Comparison of ENCODE assay signal across 23 mouse cellular contexts in genomic region chr17:26915248-26915647, GRCm38 (mm10). TPM values are rescaled to one million over a fixed set of nuclear protein-coding genes. Genes with fewer than 3 reads are reported as not detected.
DNase-seq lines count a peak whose midpoint lies in the region; ATAC-seq and TF ChIP-seq lines count a peak whose summit lies in the region.
"Had no signal": no experiment of that assay in that cellular context is flagged by ENCODE, and none has a peak within 500 bp of the region (broad histone marks: within the 10 kb centered on the region; RNA-seq: fewer than 3 reads in every experiment).

No protein-coding gene starts in this region.

- H3K36me3 ChIP-seq in midbrain, embryonic 11.5 days (ENCODE audit: control insufficient read depth, insufficient read depth, low read length): no peaks in the 10 kb centered on the region
- no peaks in the 10 kb centered on the region for H3K36me3 ChIP-seq in midbrain, postnatal 0 days (ENCODE audit: insufficient read depth, low read length)
- peaks cover 18% of the 10 kb centered on the region for H3K36me3 ChIP-seq in E14TG2a.4 (ENCODE audit: insufficient read depth, low read length)
- H3K36me3 ChIP-seq: embryonic facial prominence, embryonic 12.5 days; embryonic facial prominence, embryonic 15.5 days; heart, embryonic 10.5 days; hindbrain, embryonic 10.5 days; hindbrain, embryonic 15.5 days had no signal

- no peak overlapping the region for H3K4me2 ChIP-seq in midbrain, embryonic 11.5 days
- H3K4me2 ChIP-seq in midbrain, postnatal 0 days (ENCODE audit: low read depth, low read length, poor library complexity, severe bottlenecking): no peak overlapping the region
- H3K4me2 ChIP-seq: embryonic facial prominence, embryonic 12.5 days; embryonic facial prominence, embryonic 15.5 days; heart, embryonic 13.5 days; hindbrain, embryonic 15.5 days had no signal

- no peak overlapping the region for H3K27ac ChIP-seq in midbrain, embryonic 11.5 days (ENCODE audit: low read depth, low read length)
- H3K27ac ChIP-seq in midbrain, postnatal 0 days (ENCODE audit: low read depth, low read length): no peak overlapping the region
- H3K27ac ChIP-seq: embryonic facial prominence, embryonic 12.5 days; embryonic facial prominence, embryonic 15.5 days; heart, adult 2 months; heart, embryonic 10.5 days; heart, embryonic 13.5 days; hindbrain, embryonic 10.5 days; hindbrain, embryonic 15.5 days had no signal

- H3K27me3 ChIP-seq in midbrain, embryonic 11.5 days (ENCODE audit: control insufficient read depth, insufficient read depth, low read length): no peaks in the 10 kb centered on the region
- H3K27me3 ChIP-seq in midbrain, postnatal 0 days (ENCODE audit: insufficient read depth, low read length): no peaks in the 10 kb centered on the region
- no peaks in the 10 kb centered on the region for H3K27me3 ChIP-seq in E14TG2a.4 (ENCODE audit: insufficient read depth, low read length)
- H3K27me3 ChIP-seq: embryonic facial prominence, embryonic 12.5 days; embryonic facial prominence, embryonic 15.5 days; heart, embryonic 13.5 days; hindbrain, embryonic 15.5 days had no signal

- H3K4me1 ChIP-seq in midbrain, embryonic 11.5 days (ENCODE audit: control insufficient read depth, insufficient read depth, low read length): peaks cover 6% of the 10 kb centered on the region; the same call in 1 of the 2 replicates
- no peaks in the 10 kb centered on the region for H3K4me1 ChIP-seq in midbrain, postnatal 0 days (ENCODE audit: insufficient read depth, low read length)
- H3K4me1 ChIP-seq in E14TG2a.4 (replicated peaks; ENCODE audit: low read depth, low read length): peaks cover 41% of the 10 kb centered on the region

- ATAC-seq in midbrain, embryonic 11.5 days (ENCODE audit: low FRiP score): no peak
- ATAC-seq in midbrain, postnatal 0 days (ENCODE audit: low FRiP score): no peak
- ATAC-seq: forebrain, embryonic 14.5 days had no signal

- H3K4me3 ChIP-seq in midbrain, embryonic 11.5 days (ENCODE audit: low read depth, low read length): no peak overlapping the region
- no peak overlapping the region for H3K4me3 ChIP-seq in midbrain, postnatal 0 days (ENCODE audit: low read depth, low read length)
- peak overlapping the region; percentile 29; the same call in 1 of the 2 replicates for H3K4me3 ChIP-seq in E14TG2a.4 (replicated peaks; ENCODE audit: low read length)
- H3K4me3 ChIP-seq: embryonic facial prominence, embryonic 12.5 days; embryonic facial prominence, embryonic 15.5 days; heart, adult 2 months; heart, embryonic 10.5 days; heart, embryonic 13.5 days; hindbrain, embryonic 10.5 days; hindbrain, embryonic 15.5 days had no signal

- H3K9ac ChIP-seq in midbrain, embryonic 11.5 days (ENCODE audit: low read length): no peak overlapping the region
- H3K9ac ChIP-seq in midbrain, postnatal 0 days (replicated peaks; ENCODE audit: low read length, poor library complexity, severe bottlenecking): no peak overlapping the region
- H3K9ac ChIP-seq: embryonic facial prominence, embryonic 12.5 days; embryonic facial prominence, embryonic 15.5 days; heart, embryonic 13.5 days; hindbrain, embryonic 15.5 days had no signal

- H3K9me3 ChIP-seq in midbrain, embryonic 11.5 days (ENCODE audit: control insufficient read depth, low read length): no peaks in the 10 kb centered on the region
- no peaks in the 10 kb centered on the region for H3K9me3 ChIP-seq in midbrain, postnatal 0 days (ENCODE audit: low read length)
- no peaks in the 10 kb centered on the region for H3K9me3 ChIP-seq in E14TG2a.4 (ENCODE audit: low read length)
- H3K9me3 ChIP-seq: embryonic facial prominence, embryonic 12.5 days; embryonic facial prominence, embryonic 15.5 days; heart, embryonic 10.5 days; hindbrain, embryonic 10.5 days; hindbrain, embryonic 15.5 days had no signal

- no peak for TF ChIP-seq CTCF in midbrain, postnatal 0 days (IDR thresholded peaks at IDR 0.05)
- TF ChIP-seq CTCF in E14TG2a.4 (conservative IDR thresholded peaks at IDR 0.05; ENCODE audit: low read length): no peak

- 48% methylated on average over 1 of the region's 1 CpGs for WGBS in midbrain, embryonic 11.5 days
- 59% methylated on average over 1 of the region's 1 CpGs for WGBS in midbrain, postnatal 0 days

- peak; percentile 2 for DNase-seq in heart, postnatal 4 days
- DNase-seq in heart, postnatal 14 days: no peak
- peak; percentile 79 for DNase-seq in midbrain, embryonic 11.5 days (ENCODE audit: low spot score, missing footprints)
- DNase-seq in midbrain, postnatal 0 days (ENCODE audit: low spot score): no peak
- peak; percentile 40 for DNase-seq in ZHBTc4 (ENCODE audit: low read depth, low spot score)
- DNase-seq in right cerebral cortex, postnatal 25 days: no peak
- DNase-seq in left cerebral cortex, adult 11 months (ENCODE audit: low spot score): no peak
- DNase-seq: adrenal gland, postnatal 10 days; adrenal gland, postnatal 36 days; cerebellum, adult 18-20 months; cerebellum, adult 9-11 months; cerebellum, postnatal 25 days; gastrocnemius, postnatal 10 days; gastrocnemius, postnatal 36 days; heart, adult 2 months had no signal

- intact Hi-C loops in heart, postnatal 14 days (cut with DNase I): loop anchor here (10.0 kb wide), 1 partner anchor 60 kb away; the partner anchor contains the start of gene Zbtb9

RNA-seq across cellular contexts. Expression of gene Kifc5b, which starts 1.6 kb away (rescaled TPM):
- 10 to 100 TPM; 15.0 to 15.2 TPM for total RNA-seq in heart, postnatal 4 days (2021)
- 1 to 10 TPM; 1.3 to 2.6 TPM for total RNA-seq in heart, postnatal 14 days (2021)
- 3.8 and 6.4 TPM in 2 replicates for polyA plus RNA-seq in midbrain, embryonic 11.5 days (2014; fragmentation: Nextera tagmentation; extraction: Ambion mirVana)
- 1.9 and 4.7 TPM in 2 replicates for total RNA-seq in midbrain, postnatal 0 days (2014; rRNA removed)
- 1.6 and 1.9 TPM in 2 replicates for polyA plus RNA-seq in midbrain, postnatal 0 days (2015; fragmentation: Nextera tagmentation; extraction: Ambion mirVana)

RNA-seq across cellular contexts. Expression of gene Phf1, which starts 17.6 kb away (rescaled TPM):
- 1 to 10 TPM; 9.9 to 10.0 TPM for total RNA-seq in heart, postnatal 4 days (2021)
- total RNA-seq in heart, postnatal 14 days (2021): 10 to 100 TPM in 1 of 2 experiments, 1 to 10 TPM in 1; 10.0 to 10.6 TPM
- polyA plus RNA-seq in midbrain, embryonic 11.5 days (2014; fragmentation: Nextera tagmentation; extraction: Ambion mirVana): 3.6 and 3.7 TPM in 2 replicates
- total RNA-seq in midbrain, postnatal 0 days (2014; rRNA removed): 48.7 and 53.5 TPM in 2 replicates
- polyA plus RNA-seq in midbrain, postnatal 0 days (2015; fragmentation: Nextera tagmentation; extraction: Ambion mirVana): 32.8 and 35.8 TPM in 2 replicates

RNA-seq across cellular contexts. Expression of gene Cuta, which starts 24.1 kb away (rescaled TPM):
- total RNA-seq in heart, postnatal 4 days (2021): 100 to 1,000 TPM in 1 of 2 experiments, 10 to 100 TPM in 1; 97.2 to 106 TPM
- total RNA-seq in heart, postnatal 14 days (2021): 10 to 100 TPM; 91.1 to 91.8 TPM
- 146 and 157 TPM in 2 replicates for polyA plus RNA-seq in midbrain, embryonic 11.5 days (2014; fragmentation: Nextera tagmentation; extraction: Ambion mirVana)
- 49.6 and 55.6 TPM in 2 replicates for total RNA-seq in midbrain, postnatal 0 days (2014; rRNA removed)
- 136 and 143 TPM in 2 replicates for polyA plus RNA-seq in midbrain, postnatal 0 days (2015; fragmentation: Nextera tagmentation; extraction: Ambion mirVana)

RNA-seq across cellular contexts. Expression of gene Syngap1, which starts 25.8 kb away (rescaled TPM):
- total RNA-seq in heart, postnatal 4 days (2021): 10 to 100 TPM; 12.6 to 13.4 TPM
- total RNA-seq in heart, postnatal 14 days (2021): 1 to 10 TPM; 7.3 to 7.7 TPM
- 1.8 and 2.3 TPM in 2 replicates for polyA plus RNA-seq in midbrain, embryonic 11.5 days (2014; fragmentation: Nextera tagmentation; extraction: Ambion mirVana)
- 77.0 and 90.3 TPM in 2 replicates for total RNA-seq in midbrain, postnatal 0 days (2014; rRNA removed)
- 3.6 and 6.1 TPM in 2 replicates for polyA plus RNA-seq in midbrain, postnatal 0 days (2015; fragmentation: Nextera tagmentation; extraction: Ambion mirVana)

RNA-seq across cellular contexts. Expression of gene Zbtb9, which starts 57.7 kb away (rescaled TPM):
- 1 to 10 TPM; 3.9 to 5.5 TPM for total RNA-seq in heart, postnatal 4 days (2021)
- total RNA-seq in heart, postnatal 14 days (2021): 1 to 10 TPM; 1.7 to 3.3 TPM
- 13.4 and 13.6 TPM in 2 replicates for polyA plus RNA-seq in midbrain, embryonic 11.5 days (2014; fragmentation: Nextera tagmentation; extraction: Ambion mirVana)
- 16.1 and 19.4 TPM in 2 replicates for total RNA-seq in midbrain, postnatal 0 days (2014; rRNA removed)
- polyA plus RNA-seq in midbrain, postnatal 0 days (2015; fragmentation: Nextera tagmentation; extraction: Ambion mirVana): 6.6 and 6.7 TPM in 2 replicates

Comparison
In these comparisons a context has a peak if more than half of its experiments do, and no peak if none do; other contexts are left out.
1. DNase-seq: peak in heart, postnatal 4 days (single experiment), midbrain, embryonic 11.5 days (single experiment) and ZHBTc4 (single experiment); none in heart, postnatal 14 days (0 of 2), midbrain, postnatal 0 days (single experiment), right cerebral cortex, postnatal 25 days (single experiment) and left cerebral cortex, adult 11 months (single experiment).